In genomic region chr7:25266180-25266962, GRCm38 (mm10) we compare ENCODE assay signal across 12 mouse cellular contexts. TPM values are rescaled to one million over a fixed set of nuclear protein-coding genes. Genes with fewer than 3 reads are reported as not detected.
DNase-seq lines count a peak whose midpoint lies in the region; ATAC-seq and TF ChIP-seq lines count a peak whose summit lies in the region.
"Had no signal": no experiment of that assay in that cellular context is flagged by ENCODE, and none has a peak within 500 bp of the region (broad histone marks: within the 10 kb centered on the region; RNA-seq: fewer than 3 reads in every experiment).

No protein-coding gene starts in this region.

- H3K4me1 ChIP-seq in kidney, postnatal 0 days (replicated peaks; ENCODE audit: insufficient read depth, low read length) = peaks cover 15% of the 10 kb centered on the region; the same call in 1 of the 2 replicates
- peaks cover 13% of the 10 kb centered on the region for H3K4me1 ChIP-seq in intestine, embryonic 15.5 days (replicated peaks)
- H3K4me1 ChIP-seq in midbrain, postnatal 0 days (ENCODE audit: insufficient read depth, low read length) = peaks cover 6% of the 10 kb centered on the region; the same call in 1 of the 2 replicates

- ATAC-seq in kidney, postnatal 0 days (replicated peaks; ENCODE audit: low FRiP score, low read depth) = no peak
- no peak for ATAC-seq in intestine, embryonic 15.5 days
- no peak for ATAC-seq in midbrain, postnatal 0 days (ENCODE audit: low FRiP score)

- WGBS in kidney, postnatal 0 days = 84% methylated on average over 8 of the region's 8 CpGs
- WGBS in intestine, embryonic 15.5 days = 85% methylated on average over 8 of the region's 8 CpGs
- 89% methylated on average over 8 of the region's 8 CpGs for WGBS in midbrain, postnatal 0 days

- no peak for TF ChIP-seq CTCF in kidney, postnatal 0 days (IDR thresholded peaks at IDR 0.05; ENCODE audit: low read depth)
- no peak for TF ChIP-seq CTCF in midbrain, postnatal 0 days (IDR thresholded peaks at IDR 0.05)
- no peak for TF ChIP-seq CTCF in gastrocnemius, adult 2 months (IDR thresholded peaks at IDR 0.05)

- H3K9me3 ChIP-seq in kidney, postnatal 0 days (replicated peaks; ENCODE audit: low read length) = no peaks in the 10 kb centered on the region
- H3K9me3 ChIP-seq in intestine, embryonic 15.5 days = no peaks in the 10 kb centered on the region
- H3K9me3 ChIP-seq in midbrain, postnatal 0 days (ENCODE audit: low read length) = no peaks in the 10 kb centered on the region

- H3K9ac ChIP-seq in kidney, postnatal 0 days (ENCODE audit: low read depth, low read length) = no peak overlapping the region
- H3K9ac ChIP-seq in intestine, embryonic 15.5 days = no peak overlapping the region
- H3K9ac ChIP-seq in midbrain, postnatal 0 days (replicated peaks; ENCODE audit: low read length, poor library complexity, severe bottlenecking) = no peak overlapping the region

- H3K4me2 ChIP-seq in kidney, postnatal 0 days (ENCODE audit: low read length) = peak overlapping the region; percentile 61
- peak overlapping the region; percentile 64; the same call in 1 of the 2 replicates for H3K4me2 ChIP-seq in intestine, embryonic 15.5 days (replicated peaks)
- peak overlapping the region; percentile 52 for H3K4me2 ChIP-seq in midbrain, postnatal 0 days (ENCODE audit: low read depth, low read length, poor library complexity, severe bottlenecking)

- DNase-seq in cerebellum, adult 11 months = peak; percentile 25
- DNase-seq in cerebellum, postnatal 10 days = no peak
- DNase-seq in kidney, postnatal 0 days (ENCODE audit: low spot score) = no peak
- no peak for DNase-seq in kidney, postnatal 25 days
- no peak for DNase-seq in midbrain, postnatal 0 days (ENCODE audit: low spot score)
- no peak for DNase-seq in gastrocnemius, adult 2 months
- DNase-seq in frontal cortex, postnatal 14 days (ENCODE audit: low spot score in 2 of 2) = no peak
- DNase-seq: kidney, adult 18-20 months had no signal

- H3K4me3 ChIP-seq in kidney, postnatal 0 days (replicated peaks; ENCODE audit: low read depth, low read length) = no peak overlapping the region
- H3K4me3 ChIP-seq in intestine, embryonic 15.5 days (replicated peaks) = no peak overlapping the region
- H3K4me3 ChIP-seq in midbrain, postnatal 0 days (ENCODE audit: low read depth, low read length) = no peak overlapping the region
- no peak overlapping the region for H3K4me3 ChIP-seq in gastrocnemius, adult 2 months

- intact Hi-C loops in gastrocnemius, adult 2 months (cut with DNase I) = no loop called here

- no peak overlapping the region for H3K27ac ChIP-seq in kidney, postnatal 0 days
- H3K27ac ChIP-seq in intestine, embryonic 15.5 days = no peak overlapping the region
- H3K27ac ChIP-seq in midbrain, postnatal 0 days (ENCODE audit: low read depth, low read length) = no peak overlapping the region
- no peak overlapping the region for H3K27ac ChIP-seq in gastrocnemius, adult 2 months

- no peaks in the 10 kb centered on the region for H3K27me3 ChIP-seq in kidney, postnatal 0 days (ENCODE audit: insufficient read depth, low read length)
- H3K27me3 ChIP-seq in intestine, embryonic 15.5 days (replicated peaks) = no peaks in the 10 kb centered on the region
- H3K27me3 ChIP-seq in midbrain, postnatal 0 days (ENCODE audit: insufficient read depth, low read length) = no peaks in the 10 kb centered on the region

- 0 out of 2 replicates have a peak, but pooled peaks cover 6% of the 10 kb centered on the region for H3K36me3 ChIP-seq in kidney, postnatal 0 days (ENCODE audit: insufficient read depth, low read length)
- peaks cover 4% of the 10 kb centered on the region; the same call in 1 of the 2 replicates for H3K36me3 ChIP-seq in intestine, embryonic 15.5 days
- H3K36me3 ChIP-seq in midbrain, postnatal 0 days (ENCODE audit: insufficient read depth, low read length) = peaks cover 7% of the 10 kb centered on the region; the same call in 1 of the 2 replicates

RNA-seq across cellular contexts. Expression of gene Cic, which starts 1.1 kb away (rescaled TPM):
- polyA plus RNA-seq in kidney, postnatal 0 days (2015; fragmentation: Nextera tagmentation; extraction: Ambion mirVana) = 22.0 and 23.3 TPM in 2 replicates
- polyA plus RNA-seq in intestine, embryonic 15.5 days (2015; fragmentation: Nextera tagmentation; extraction: Ambion mirVana) = 26.1 and 26.6 TPM in 2 replicates
- 145 and 146 TPM in 2 replicates for total RNA-seq in midbrain, postnatal 0 days (2014; rRNA removed)
- polyA plus RNA-seq in midbrain, postnatal 0 days (2015; fragmentation: Nextera tagmentation; extraction: Ambion mirVana) = 26.8 and 31.9 TPM in 2 replicates
- total RNA-seq in gastrocnemius, adult 2 months (2021) = 10 to 100 TPM; 37.0 to 40.4 TPM

RNA-seq across cellular contexts. Expression of gene Erf, which starts 15.8 kb away (rescaled TPM):
- polyA plus RNA-seq in kidney, postnatal 0 days (2015; fragmentation: Nextera tagmentation; extraction: Ambion mirVana) = 12.7 and 18.6 TPM in 2 replicates
- polyA plus RNA-seq in intestine, embryonic 15.5 days (2015; fragmentation: Nextera tagmentation; extraction: Ambion mirVana) = 14.8 TPM in 2 replicates
- total RNA-seq in midbrain, postnatal 0 days (2014; rRNA removed) = 15.8 TPM in 2 replicates
- 2.2 and 3.0 TPM in 2 replicates for polyA plus RNA-seq in midbrain, postnatal 0 days (2015; fragmentation: Nextera tagmentation; extraction: Ambion mirVana)
- 1 to 10 TPM; 5.4 to 7.4 TPM for total RNA-seq in gastrocnemius, adult 2 months (2021)

RNA-seq across cellular contexts. Expression of gene Gsk3a, which starts 28.7 kb away (rescaled TPM):
- polyA plus RNA-seq in kidney, postnatal 0 days (2015; fragmentation: Nextera tagmentation; extraction: Ambion mirVana) = 7.8 and 9.8 TPM in 2 replicates
- polyA plus RNA-seq in intestine, embryonic 15.5 days (2015; fragmentation: Nextera tagmentation; extraction: Ambion mirVana) = 8.0 and 10.3 TPM in 2 replicates
- total RNA-seq in midbrain, postnatal 0 days (2014; rRNA removed) = 155 and 169 TPM in 2 replicates
- polyA plus RNA-seq in midbrain, postnatal 0 days (2015; fragmentation: Nextera tagmentation; extraction: Ambion mirVana) = 20.3 and 20.6 TPM in 2 replicates
- 10 to 100 TPM; 74.1 to 77.4 TPM for total RNA-seq in gastrocnemius, adult 2 months (2021)

RNA-seq across cellular contexts. Expression of gene Pafah1b3, which starts 31.4 kb away (rescaled TPM):
- 144 and 152 TPM in 2 replicates for polyA plus RNA-seq in kidney, postnatal 0 days (2015; fragmentation: Nextera tagmentation; extraction: Ambion mirVana)
- polyA plus RNA-seq in intestine, embryonic 15.5 days (2015; fragmentation: Nextera tagmentation; extraction: Ambion mirVana) = 173 TPM in 2 replicates
- 595 and 661 TPM in 2 replicates for total RNA-seq in midbrain, postnatal 0 days (2014; rRNA removed)
- 604 and 629 TPM in 2 replicates for polyA plus RNA-seq in midbrain, postnatal 0 days (2015; fragmentation: Nextera tagmentation; extraction: Ambion mirVana)
- total RNA-seq in gastrocnemius, adult 2 months (2021) = under 1 TPM; 0.38 to 0.86 TPM

RNA-seq across cellular contexts. Expression of gene Prr19, which starts 34.8 kb away (rescaled TPM):
- polyA plus RNA-seq in kidney, postnatal 0 days (2015; fragmentation: Nextera tagmentation; extraction: Ambion mirVana) = 0.21 and 0.26 TPM in 2 replicates
- 0.41 and 0.71 TPM in 2 replicates for polyA plus RNA-seq in intestine, embryonic 15.5 days (2015; fragmentation: Nextera tagmentation; extraction: Ambion mirVana)
- total RNA-seq in midbrain, postnatal 0 days (2014; rRNA removed) = 2.0 and 2.5 TPM in 2 replicates
- polyA plus RNA-seq in midbrain, postnatal 0 days (2015; fragmentation: Nextera tagmentation; extraction: Ambion mirVana) = 5.7 and 7.0 TPM in 2 replicates
- total RNA-seq in gastrocnemius, adult 2 months (2021) = not detected
- total RNA-seq: monocyte, adult 5-6 weeks had no signal
- polyA plus RNA-seq: activated CD4-positive, CD25-positive, alpha-beta regulatory T cell, adult 4 months; spleen, adult 2 months had no signal
